ENCODE assay signal across 15 mouse cellular contexts in genomic region chr1:193234130-193234645, GRCm38 (mm10).
A peak's percentile ranks its signal among the peaks of the same experiment; 100 is the strongest.
DNase-seq lines count a peak whose midpoint lies in the region.
"Had no signal": no experiment of that assay in that cellular context is flagged by ENCODE, and none has a peak within 500 bp of the region (broad histone marks: within the 10 kb centered on the region; RNA-seq: fewer than 3 reads in every experiment).

No protein-coding gene starts in this region.

- peak; percentile 38 for DNase-seq in kidney, adult 11 months
- DNase-seq in kidney, adult 18-20 months = no peak
- DNase-seq in spleen, adult 18-20 months = peak; percentile 13 to 41
- no peak for DNase-seq in spleen, postnatal 10 days (ENCODE audit: low spot score in 2 of 2)
- peak; percentile 27 for DNase-seq in kidney, postnatal 14 days
- no peak for DNase-seq in frontal cortex, postnatal 36 days (ENCODE audit: low spot score in 2 of 2)
- no peak for DNase-seq in cerebellum, adult 11-12 months
- DNase-seq: cerebellum, adult 18-20 months; cerebellum, postnatal 25 days; forebrain, postnatal 0 days; gastrocnemius, postnatal 25 days; heart, adult 18-20 months; heart, postnatal 10 days; thymus, adult 18-20 months; thymus, postnatal 36 days had no signal

Comparison
In these comparisons a context has a peak if more than half of its experiments do, and no peak if none do; other contexts are left out.
1. DNase-seq: peak in kidney, adult 11 months (single experiment), spleen, adult 18-20 months (2 of 2) and kidney, postnatal 14 days (single experiment); none in kidney, adult 18-20 months (single experiment), spleen, postnatal 10 days (0 of 2), frontal cortex, postnatal 36 days (0 of 2) and cerebellum, adult 11-12 months (single experiment).